Mouse (Mus musculus): ENCODE results near the gene Gm20388.

DNA sequence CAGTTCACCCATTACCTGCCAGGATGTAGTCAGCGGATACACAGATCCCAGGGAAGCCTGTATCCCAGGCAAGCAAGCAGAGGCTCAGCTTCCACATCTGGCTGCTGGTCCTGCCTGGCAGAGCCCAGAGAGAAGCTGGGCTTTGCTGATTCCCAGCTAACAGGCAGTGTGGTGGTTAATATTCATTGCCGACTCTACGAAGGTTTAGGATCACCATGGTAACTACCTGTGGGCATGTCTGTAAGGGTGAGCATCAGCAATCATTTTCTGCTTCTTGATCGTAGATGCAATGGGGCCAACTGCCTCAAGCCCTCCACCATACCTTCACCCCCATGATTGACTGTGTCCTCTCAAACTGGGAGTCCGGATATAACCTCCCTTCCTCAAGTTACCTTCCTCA, 4283.4 kb downstream of the Gm20388 start:
- TF ChIP-seq CTCF (IDR thresholded peaks at IDR 0.05; ENCODE audit: insufficient read depth, low read depth, low read length): no peak
- no peak for TF ChIP-seq POLR2A (IDR thresholded peaks at IDR 0.05; ENCODE audit: insufficient read depth, low read depth, low read length)

All from olfactory bulb, adult 2 months (tissue).